Mouse (Mus musculus): ENCODE results near the gene Chchd3. TPM values are rescaled to one million over a fixed set of nuclear protein-coding genes. Genes with fewer than 3 reads are reported as not detected.
A peak's percentile ranks its signal among the peaks of the same experiment; 100 is the strongest.

Gene Chchd3
- polyA plus RNA-seq, 1 experiment from 2014 or later: 139 TPM

- H3K4me1 ChIP-seq: peaks cover 24% of the 10 kb centered on the region
- 75% methylated on average over 1 of the region's 1 CpGs for WGBS
- H3K36me3 ChIP-seq: peaks cover under 1% of the 10 kb centered on the region; the same call in 1 of the 2 replicates
- DNase-seq (ENCODE audit: low spot score): no peak
- no peaks in the 10 kb centered on the region for H3K9me3 ChIP-seq
- H3K27ac ChIP-seq: no peak overlapping the region
- H3K27me3 ChIP-seq (ENCODE audit: insufficient read depth, poor library complexity, severe bottlenecking): no peaks in the 10 kb centered on the region
- H3K4me3 ChIP-seq: no peak overlapping the region
Observed at GRCm38 (mm10) chr6:32808796-32809195, 251.3 kb downstream of the Chchd3 start.

GRCm38 (mm10) chr6:32807771-32808170, 252.3 kb downstream of the Chchd3 start:
- WGBS: 84% methylated on average over 4 of the region's 4 CpGs

GRCm38 (mm10) chr6:32803646-32804045, 256.4 kb downstream of the Chchd3 start:
- Histone ChIP-seq H3K27ac (no peak overlapping the region), H3K4me1 (peaks cover 6% of the 10 kb centered on the region; the same call in 1 of the 2 replicates), H3K4me3 (no peak overlapping the region), H3K9me3 (no peaks in the 10 kb centered on the region), H3K36me3 (peaks cover 24% of the 10 kb centered on the region), H3K27me3 (ENCODE audit: insufficient read depth, poor library complexity, severe bottlenecking) (no peaks in the 10 kb centered on the region)
- no peak for DNase-seq (ENCODE audit: low spot score)
- 87% methylated on average over 4 of the region's 4 CpGs for WGBS

More at GRCm38 (mm10) chr6:32807771-32808170, 252.3 kb downstream of the Chchd3 start:
- Histone ChIP-seq H3K4me1 (peaks cover 20% of the 10 kb centered on the region), H3K9me3 (no peaks in the 10 kb centered on the region), H3K4me3 (no peak overlapping the region), H3K27me3 (ENCODE audit: insufficient read depth, poor library complexity, severe bottlenecking) (no peaks in the 10 kb centered on the region), H3K27ac (no peak overlapping the region), H3K36me3 (peaks cover 8% of the 10 kb centered on the region)
- DNase-seq (ENCODE audit: low spot score): no peak

GRCm38 (mm10) chr6:32801776-32802175, 258.3 kb downstream of the Chchd3 start:
- Histone ChIP-seq H3K4me3 (no peak overlapping the region), H3K9me3 (no peaks in the 10 kb centered on the region), H3K36me3 (peaks cover 24% of the 10 kb centered on the region), H3K27ac (no peak overlapping the region), H3K27me3 (ENCODE audit: insufficient read depth, poor library complexity, severe bottlenecking) (no peaks in the 10 kb centered on the region), H3K4me1 (peaks cover 15% of the 10 kb centered on the region; the same call in 1 of the 2 replicates)
- no peak for DNase-seq (ENCODE audit: low spot score)
- 89% methylated on average over 6 of the region's 6 CpGs for WGBS

GRCm38 (mm10) chr6:32797525-32797924, 262.5 kb downstream of the Chchd3 start:
- H3K4me1 ChIP-seq: peaks cover 28% of the 10 kb centered on the region
- H3K4me3 ChIP-seq: no peak overlapping the region
- H3K9me3 ChIP-seq: no peaks in the 10 kb centered on the region
- no peak for DNase-seq (ENCODE audit: low spot score)
- no peaks in the 10 kb centered on the region for H3K27me3 ChIP-seq (ENCODE audit: insufficient read depth, poor library complexity, severe bottlenecking)
- 24% methylated on average over 4 of the region's 4 CpGs for WGBS
- no peak overlapping the region for H3K27ac ChIP-seq
- peaks cover 27% of the 10 kb centered on the region; the same call in 1 of the 2 replicates for H3K36me3 ChIP-seq

GRCm38 (mm10) chr6:32795653-32796500, 264.2 kb downstream of the Chchd3 start:
- peaks cover 33% of the 10 kb centered on the region; the same call in 1 of the 2 replicates for H3K36me3 ChIP-seq
- no peak for DNase-seq (ENCODE audit: low spot score)
- no peaks in the 10 kb centered on the region for H3K27me3 ChIP-seq (ENCODE audit: insufficient read depth, poor library complexity, severe bottlenecking)
- H3K27ac ChIP-seq: no peak overlapping the region
- peaks cover 25% of the 10 kb centered on the region for H3K4me1 ChIP-seq
- no peaks in the 10 kb centered on the region for H3K9me3 ChIP-seq
- H3K4me3 ChIP-seq: no peak overlapping the region
- 42% methylated on average over 8 of the region's 8 CpGs for WGBS

- Histone ChIP-seq H3K27me3 (ENCODE audit: insufficient read depth, poor library complexity, severe bottlenecking) (no peaks in the 10 kb centered on the region), H3K4me1 (peaks cover 22% of the 10 kb centered on the region), H3K36me3 (peaks cover 32% of the 10 kb centered on the region; the same call in 1 of the 2 replicates), H3K27ac (no peak overlapping the region), H3K9me3 (no peaks in the 10 kb centered on the region), H3K4me3 (no peak overlapping the region)
- DNase-seq (ENCODE audit: low spot score): no peak
- 85% methylated on average over 1 of the region's 1 CpGs for WGBS
Observed at GRCm38 (mm10) chr6:32793575-32793974, 266.5 kb downstream of the Chchd3 start.

- no peaks in the 10 kb centered on the region for H3K9me3 ChIP-seq
- peaks cover 22% of the 10 kb centered on the region for H3K4me1 ChIP-seq
- H3K36me3 ChIP-seq: peaks cover 32% of the 10 kb centered on the region; the same call in 1 of the 2 replicates
- no peak for DNase-seq (ENCODE audit: low spot score)
- H3K27me3 ChIP-seq (ENCODE audit: insufficient read depth, poor library complexity, severe bottlenecking): no peaks in the 10 kb centered on the region
- no peak overlapping the region for H3K27ac ChIP-seq
- 88% methylated on average over 3 of the region's 3 CpGs for WGBS
- H3K4me3 ChIP-seq: no peak overlapping the region
Observed at GRCm38 (mm10) chr6:32793163-32793562, 266.9 kb downstream of the Chchd3 start.

- H3K36me3 ChIP-seq: peaks cover 32% of the 10 kb centered on the region; the same call in 1 of the 2 replicates
- 83% methylated on average over 4 of the region's 4 CpGs for WGBS
- H3K4me1 ChIP-seq: no peaks in the 10 kb centered on the region
- H3K4me3 ChIP-seq: no peak overlapping the region
- no peak for DNase-seq (ENCODE audit: low spot score)
- no peaks in the 10 kb centered on the region for H3K9me3 ChIP-seq
- H3K27me3 ChIP-seq (ENCODE audit: insufficient read depth, poor library complexity, severe bottlenecking): no peaks in the 10 kb centered on the region
- H3K27ac ChIP-seq: no peak overlapping the region
Observed at GRCm38 (mm10) chr6:32790487-32790886, 269.6 kb downstream of the Chchd3 start.

GRCm38 (mm10) chr6:32787399-32787798, 272.7 kb downstream of the Chchd3 start:
- H3K27ac ChIP-seq: no peak overlapping the region
- H3K4me3 ChIP-seq: no peak overlapping the region
- H3K9me3 ChIP-seq: no peaks in the 10 kb centered on the region
- 63% methylated on average over 1 of the region's 1 CpGs for WGBS
- no peaks in the 10 kb centered on the region for H3K4me1 ChIP-seq
- H3K27me3 ChIP-seq (ENCODE audit: insufficient read depth, poor library complexity, severe bottlenecking): no peaks in the 10 kb centered on the region
- H3K36me3 ChIP-seq: peaks cover 18% of the 10 kb centered on the region; the same call in 1 of the 2 replicates
- no peak for DNase-seq (ENCODE audit: low spot score)

GRCm38 (mm10) chr6:32786196-32786595, 273.9 kb downstream of the Chchd3 start:
- no peak for DNase-seq (ENCODE audit: low spot score)
- Histone ChIP-seq H3K4me1 (peaks cover under 1% of the 10 kb centered on the region), H3K4me3 (no peak overlapping the region), H3K9me3 (no peaks in the 10 kb centered on the region), H3K36me3 (peaks cover 7% of the 10 kb centered on the region; the same call in 1 of the 2 replicates), H3K27ac (no peak overlapping the region), H3K27me3 (ENCODE audit: insufficient read depth, poor library complexity, severe bottlenecking) (no peaks in the 10 kb centered on the region)
- 85% methylated on average over 5 of the region's 5 CpGs for WGBS

GRCm38 (mm10) chr6:32783102-32783501, 277.0 kb downstream of the Chchd3 start:
- no peaks in the 10 kb centered on the region for H3K9me3 ChIP-seq
- DNase-seq (ENCODE audit: low spot score): no peak
- no peak overlapping the region for H3K27ac ChIP-seq
- peaks cover 11% of the 10 kb centered on the region for H3K4me1 ChIP-seq
- 66% methylated on average over 4 of the region's 4 CpGs for WGBS
- H3K4me3 ChIP-seq: no peak overlapping the region
- H3K36me3 ChIP-seq: no peaks in the 10 kb centered on the region
- no peaks in the 10 kb centered on the region for H3K27me3 ChIP-seq (ENCODE audit: insufficient read depth, poor library complexity, severe bottlenecking)

- H3K4me3 ChIP-seq: peak overlapping the region; percentile 27
- H3K4me1 ChIP-seq: peaks cover 11% of the 10 kb centered on the region
- WGBS: 10% methylated on average over 11 of the region's 11 CpGs
- H3K9me3 ChIP-seq: no peaks in the 10 kb centered on the region
- no peaks in the 10 kb centered on the region for H3K27me3 ChIP-seq (ENCODE audit: insufficient read depth, poor library complexity, severe bottlenecking)
- no peak for DNase-seq (ENCODE audit: low spot score)
- peak overlapping the region; percentile 73 for H3K27ac ChIP-seq
- no peaks in the 10 kb centered on the region for H3K36me3 ChIP-seq
Observed at GRCm38 (mm10) chr6:32780602-32781001, 279.5 kb downstream of the Chchd3 start.
